Mouse (Mus musculus): ENCODE data around the gene 2610528A11Rik.
A peak's percentile ranks its signal among the peaks of the same experiment; 100 is the strongest.
"Not testable (repeated sequence)": the region's sequence is repeated elsewhere in the genome, so short reads cannot be mapped to it uniquely, and the experiment has no call there.

Gene 2610528A11Rik

GRCm38 (mm10) chr14:37113922-37114321 lies at the start of gene 2610528A11Rik:
Gene 2610528A11Rik, minus strand, starts transcription at chr14:37114022.
- DNase-seq (ENCODE audit: low read depth, low spot score), result no peak

DNA sequence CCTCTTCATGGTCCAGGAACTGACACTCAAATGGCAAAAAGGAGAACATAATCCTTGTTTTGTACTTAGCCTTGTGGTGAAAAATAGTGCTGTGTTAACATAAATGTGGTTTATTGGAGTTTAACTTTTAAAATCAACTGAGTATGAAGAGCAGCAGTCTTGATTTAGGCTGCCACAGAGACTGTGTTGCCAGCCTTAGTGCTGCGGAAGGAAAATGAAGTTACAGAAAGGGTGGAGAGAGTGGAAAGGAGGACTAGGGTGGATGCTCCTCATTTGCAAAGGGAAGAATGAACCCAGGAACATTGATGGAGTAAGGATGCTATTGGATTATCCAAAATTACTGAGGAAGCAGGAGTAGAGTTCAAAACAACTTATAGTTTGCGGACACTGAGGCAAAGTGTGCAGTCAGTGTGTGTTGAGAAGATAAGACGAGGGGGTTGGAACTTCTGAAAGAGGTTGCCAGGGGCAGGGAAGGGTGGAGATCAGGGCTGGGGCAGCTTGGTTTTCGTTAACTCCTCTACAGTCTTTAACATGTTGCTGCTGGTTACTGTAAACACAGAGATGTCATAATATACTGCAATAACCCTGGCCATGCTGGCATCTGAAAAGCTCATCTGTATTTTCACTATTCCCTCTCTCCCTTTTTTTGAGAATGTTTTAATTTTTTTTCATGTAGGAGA lies 49.6 kb upstream of the 2610528A11Rik start:
- DNase-seq (ENCODE audit: low read depth, low spot score), result no peak

GRCm38 (mm10) chr14:37154391-37154790 lies 40.6 kb upstream of the 2610528A11Rik start:
- no peak for DNase-seq (ENCODE audit: low read depth, low spot score)

- no peak for DNase-seq (ENCODE audit: low read depth, low spot score)
Measured at GRCm38 (mm10) chr14:37139051-37139710, 25.4 kb upstream of the 2610528A11Rik start.

- not testable (repeated sequence) for DNase-seq (ENCODE audit: low read depth, low spot score)
Measured at GRCm38 (mm10) chr14:37137596-37137995, 23.8 kb upstream of the 2610528A11Rik start.

DNA sequence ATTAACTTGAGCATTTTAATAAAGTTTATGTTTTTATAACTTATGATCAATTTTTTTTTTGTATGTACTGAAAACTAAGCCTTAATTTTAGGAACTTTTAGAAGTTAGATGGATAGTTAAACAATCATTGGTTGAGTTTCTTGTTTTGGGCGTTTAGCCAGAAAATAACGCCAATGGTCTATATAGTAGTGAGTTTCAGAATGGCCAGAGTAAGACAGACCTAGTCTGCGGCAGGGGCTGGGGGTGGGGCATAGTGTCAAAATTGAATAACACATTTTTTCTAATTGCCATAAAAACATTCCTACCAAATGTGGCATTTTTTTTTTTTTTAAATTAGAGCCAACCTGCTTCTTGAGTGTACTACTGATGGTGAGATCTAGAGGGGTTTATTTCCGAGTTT lies 22.3 kb upstream of the 2610528A11Rik start:
- DNase-seq (ENCODE audit: low read depth, low spot score), result no peak

GRCm38 (mm10) chr14:37135671-37136070 lies 21.8 kb upstream of the 2610528A11Rik start:
- no peak for DNase-seq (ENCODE audit: low read depth, low spot score)

GRCm38 (mm10) chr14:37135127-37135593 lies 21.3 kb upstream of the 2610528A11Rik start, which contains the start of gene Ghitm:
Gene Ghitm, minus strand, starts transcription at chr14:37135272.
- peak; percentile 96 for DNase-seq (ENCODE audit: low read depth, low spot score)

DNA sequence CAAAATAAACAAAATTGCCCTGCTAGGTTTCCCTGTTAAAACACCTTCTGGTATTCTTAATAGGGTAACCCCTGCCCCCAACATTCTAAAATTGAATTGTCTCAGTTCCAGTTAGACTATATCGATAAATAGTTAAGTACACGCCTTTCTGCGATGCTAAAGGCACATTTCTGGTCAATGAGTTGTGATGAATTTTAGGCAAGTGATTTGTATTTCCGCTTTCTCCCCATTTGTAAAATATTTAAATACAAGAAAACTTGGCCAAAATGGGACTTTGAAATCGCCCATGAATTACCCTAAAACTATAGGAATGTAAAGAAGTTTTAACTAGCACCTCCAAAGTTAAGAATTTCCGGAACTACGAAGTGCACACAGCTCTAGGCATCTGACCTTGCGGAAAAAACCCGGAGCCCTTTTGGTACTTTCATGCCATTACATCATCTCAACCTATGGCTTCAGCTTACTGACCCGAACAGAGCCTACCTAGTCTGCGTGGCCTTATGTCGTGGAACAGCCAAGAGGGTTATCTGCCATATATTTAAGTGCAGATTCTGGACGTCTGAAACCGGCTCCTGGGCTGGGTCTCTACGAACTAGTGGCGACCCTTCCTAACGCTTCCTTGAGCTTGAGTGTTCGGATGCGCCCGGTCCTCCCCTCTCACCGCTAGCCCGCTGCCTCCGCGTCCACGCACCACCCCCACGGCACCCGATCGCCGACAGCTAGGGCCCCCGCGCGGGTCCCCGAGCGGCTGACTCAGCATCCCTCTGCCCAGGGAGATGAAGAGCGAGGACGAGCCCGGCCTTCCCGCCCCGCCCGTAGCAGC lies 20.7 kb upstream of the 2610528A11Rik start:
- DNase-seq (ENCODE audit: low read depth, low spot score), result no peak

GRCm38 (mm10) chr14:37127652-37128051 lies 13.8 kb upstream of the 2610528A11Rik start:
- DNase-seq (ENCODE audit: low read depth, low spot score), result peak; percentile 41

DNA sequence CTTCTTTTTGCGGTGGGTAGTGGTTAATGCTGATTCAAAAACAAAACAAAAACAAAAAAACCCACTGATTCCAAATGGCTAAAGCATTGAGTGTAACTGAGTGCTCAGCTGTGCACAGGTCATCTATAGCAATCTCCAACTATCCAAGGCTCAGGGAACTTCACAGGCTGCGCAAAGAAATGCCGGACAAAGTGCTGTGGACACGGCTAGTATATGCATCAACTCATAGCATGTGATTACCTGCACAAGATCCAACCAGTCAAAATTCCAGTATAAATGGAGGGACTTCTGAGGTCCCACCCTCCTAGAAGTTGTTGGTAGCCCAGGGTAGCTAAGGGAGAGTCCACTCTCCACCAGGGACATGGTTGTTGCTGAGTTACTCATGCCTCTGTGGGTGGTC lies 5.4 kb upstream of the 2610528A11Rik start:
- DNase-seq (ENCODE audit: low read depth, low spot score), result no peak

- no peak for DNase-seq (ENCODE audit: low read depth, low spot score)
Measured at GRCm38 (mm10) chr14:37112931-37113330, 891 bp downstream of the 2610528A11Rik start.

DNA sequence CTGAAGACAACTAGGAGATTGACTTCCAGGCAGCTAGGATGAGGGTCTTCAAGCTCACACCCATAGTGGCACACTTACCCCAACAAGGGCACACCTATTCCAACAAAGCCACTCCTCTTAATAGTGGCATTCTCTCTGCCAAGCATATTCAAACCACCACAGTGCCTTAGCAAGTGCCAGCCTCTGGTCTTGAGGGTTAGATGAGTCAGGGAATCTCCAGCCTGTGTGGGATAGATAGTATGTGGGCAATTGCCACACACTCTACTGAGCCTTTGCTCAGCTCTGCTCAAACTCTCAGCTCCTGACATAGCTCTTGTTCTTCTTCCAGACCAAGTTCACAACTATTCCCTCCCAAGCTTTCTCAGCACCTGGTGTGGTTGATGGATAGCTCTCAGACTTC lies 2.5 kb downstream of the 2610528A11Rik start:
- DNase-seq (ENCODE audit: low read depth, low spot score), result no peak

DNA sequence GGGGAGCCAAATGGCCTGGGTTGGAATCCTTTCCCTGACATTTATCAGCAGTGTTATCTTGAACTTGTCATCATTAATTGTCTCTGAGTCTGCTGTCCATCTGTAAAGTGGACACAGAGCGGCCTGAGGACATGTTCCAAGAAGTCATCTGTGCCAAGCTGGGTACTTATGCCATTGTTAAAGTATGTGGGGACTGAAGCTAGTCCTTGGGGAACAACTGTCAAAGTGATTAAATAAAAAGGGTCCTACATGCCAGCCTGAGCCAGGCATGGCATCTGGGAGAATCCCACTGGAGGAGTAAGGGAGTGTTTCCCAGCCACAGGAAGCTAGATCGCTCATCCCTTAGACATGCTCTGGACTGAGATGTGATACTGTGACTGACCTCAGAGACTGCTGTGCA lies 3.4 kb downstream of the 2610528A11Rik start:
- no peak for DNase-seq (ENCODE audit: low read depth, low spot score)

GRCm38 (mm10) chr14:37109975-37110374 lies 3.8 kb downstream of the 2610528A11Rik start:
- DNase-seq (ENCODE audit: low read depth, low spot score), result peak; percentile 35

DNA sequence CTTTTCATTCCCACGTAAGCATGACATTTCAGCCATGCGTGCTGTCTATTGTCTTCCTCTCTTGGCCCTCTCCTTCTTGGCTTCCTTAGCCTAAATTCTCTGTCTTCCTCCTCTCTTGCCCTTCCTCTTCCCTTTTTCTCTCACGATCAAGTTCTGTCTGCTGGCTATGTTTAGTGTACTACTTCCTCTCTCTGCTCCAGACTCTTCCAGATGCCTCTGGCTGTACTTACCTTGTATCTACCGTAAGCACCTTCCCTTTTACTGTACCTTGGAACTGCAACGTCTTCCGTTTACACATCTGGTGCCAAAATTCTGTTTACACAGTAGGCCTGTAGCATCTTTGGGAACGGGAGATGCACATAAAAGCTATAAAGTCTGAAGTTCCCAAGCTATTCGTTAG lies 4.4 kb downstream of the 2610528A11Rik start:
- no peak for DNase-seq (ENCODE audit: low read depth, low spot score)

GRCm38 (mm10) chr14:37105846-37106245 lies 8.0 kb downstream of the 2610528A11Rik start:
- DNase-seq (ENCODE audit: low read depth, low spot score), result no peak

DNA sequence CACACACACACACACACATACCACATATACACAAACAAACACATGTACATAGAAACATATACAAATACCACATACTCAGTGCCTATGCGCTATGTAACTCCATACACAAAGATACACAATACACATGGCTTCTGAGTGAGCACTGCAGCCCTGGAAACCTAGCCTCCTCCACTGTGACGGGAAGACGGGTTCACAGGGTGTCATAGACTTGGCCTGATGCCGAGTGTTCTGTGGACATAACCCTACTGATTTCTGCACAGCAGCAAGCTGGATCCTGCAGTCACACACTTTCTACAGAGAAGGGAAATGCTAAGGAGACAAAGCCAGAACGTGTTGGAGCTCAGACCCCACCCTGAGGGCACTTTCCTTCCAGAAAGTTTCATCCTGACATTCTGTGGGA lies 9.1 kb downstream of the 2610528A11Rik start:
- DNase-seq (ENCODE audit: low read depth, low spot score), result no peak

DNA sequence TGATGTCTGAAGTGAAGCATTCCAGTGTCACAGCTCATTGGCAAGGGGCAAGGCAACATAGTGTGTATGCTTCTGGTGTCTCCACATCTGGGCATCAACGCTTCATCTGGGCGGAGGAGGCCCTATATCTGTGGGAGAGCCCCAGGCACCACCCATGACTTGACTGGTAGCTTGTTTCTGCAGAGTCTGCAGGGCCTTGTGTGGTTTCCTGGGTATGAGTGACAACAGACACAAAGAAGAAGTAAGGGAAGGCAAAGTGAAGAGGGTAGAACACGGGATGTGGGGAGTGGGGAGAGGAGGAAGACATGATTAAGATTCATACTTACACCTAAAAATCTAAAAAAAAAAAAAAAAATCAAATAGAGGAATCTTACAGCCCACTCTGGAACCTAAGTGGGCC lies 11.3 kb downstream of the 2610528A11Rik start:
- no peak for DNase-seq (ENCODE audit: low read depth, low spot score)

- no peak for DNase-seq (ENCODE audit: low read depth, low spot score)
Measured at GRCm38 (mm10) chr14:37101531-37101930, 12.3 kb downstream of the 2610528A11Rik start.

DNA sequence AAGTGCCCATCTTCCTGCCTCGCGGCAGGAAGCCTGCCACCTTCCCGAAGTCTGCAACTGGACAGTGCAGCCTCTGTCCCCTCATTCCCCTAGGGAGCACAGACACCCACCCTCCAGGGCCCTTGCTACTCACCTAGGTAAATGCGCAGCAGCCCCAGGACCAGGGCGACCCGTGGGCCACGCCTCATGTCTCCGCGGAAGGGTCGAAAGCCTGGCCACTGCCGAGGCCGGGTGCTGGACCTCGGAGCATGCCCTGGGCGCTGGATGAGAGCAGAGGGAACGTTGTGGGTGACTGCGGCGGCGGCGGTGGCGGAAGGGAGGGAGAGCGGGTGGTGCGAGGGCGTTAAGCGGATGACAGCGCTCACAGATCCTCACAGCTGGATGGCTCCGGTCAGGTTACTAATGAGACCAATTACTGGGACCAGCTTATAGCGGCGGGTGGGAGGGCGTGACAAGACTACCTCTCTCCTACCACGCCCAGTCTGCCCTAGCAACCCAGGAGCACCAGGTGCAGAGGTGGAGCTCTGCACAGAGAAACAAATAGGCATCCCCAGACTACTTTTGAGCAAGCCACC lies 15.8 kb downstream of the 2610528A11Rik start, which contains the start of gene Cdhr1:
Gene Cdhr1 (minus strand): TSS at position 392 of the 575 bp plus-strand sequence.
- DNase-seq (ENCODE audit: low read depth, low spot score), result peak; percentile 37

- no peak for DNase-seq (ENCODE audit: low read depth, low spot score)
Measured at GRCm38 (mm10) chr14:37095556-37095955, 18.3 kb downstream of the 2610528A11Rik start.
